Mouse (Mus musculus) granulocyte monocyte progenitor cell, adult 5-6 weeks (primary cell): ENCODE results near the gene Ppp1r32. TPM values are rescaled to one million over a fixed set of nuclear protein-coding genes. Genes with fewer than 3 reads are reported as not detected.

ENCODE experiments used
- ATAC-seq: replicated peaks from 2 replicates; pipeline ENCODE4 v1.8.0; 2016; ENCODE audit warnings: mild to moderate bottlenecking, moderate TSS enrichment, inconsistent platforms; ENCODE audit not compliant: poor library complexity, severe bottlenecking
- total RNA-seq, 2 experiments: library from RNA; stranded (forward) in 1 of 2; stranded (reverse) in 1 of 2; fragments of 200-712, 200-1000 nt in 1 of 2; fragments of >200 nt in 1 of 2; fragmentation: Nextera tagmentation in 1 of 2; gene quantifications; 2 replicates each; pipeline ENCODE4 v1.2.3; 2014 to 2017

Ppp1r32 gene
- total RNA-seq, 2 experiments from 2014 or later = 1.2 TPM; not detected in 1

DNA sequence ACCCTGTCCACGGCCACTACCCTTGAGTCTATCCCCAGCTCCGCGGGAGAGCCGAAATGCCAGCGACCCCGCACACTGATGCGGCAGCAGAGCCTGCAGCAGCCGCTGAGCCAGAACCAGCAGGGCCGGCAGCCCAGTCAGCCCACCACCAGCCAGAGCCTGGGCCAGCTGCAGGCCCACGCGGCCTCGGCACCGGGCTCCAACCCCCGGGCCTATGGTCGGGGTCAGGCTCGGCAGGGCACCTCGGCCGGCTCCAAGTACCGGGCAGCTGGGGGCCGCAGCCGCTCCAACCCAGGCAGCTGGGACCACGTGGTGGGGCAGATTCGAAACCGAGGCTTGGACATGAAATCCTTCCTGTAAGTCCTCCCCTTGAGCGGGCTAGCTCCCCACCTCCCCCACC, 56.4 kb downstream of the Ppp1r32 start:
- no peak for ATAC-seq

DNA sequence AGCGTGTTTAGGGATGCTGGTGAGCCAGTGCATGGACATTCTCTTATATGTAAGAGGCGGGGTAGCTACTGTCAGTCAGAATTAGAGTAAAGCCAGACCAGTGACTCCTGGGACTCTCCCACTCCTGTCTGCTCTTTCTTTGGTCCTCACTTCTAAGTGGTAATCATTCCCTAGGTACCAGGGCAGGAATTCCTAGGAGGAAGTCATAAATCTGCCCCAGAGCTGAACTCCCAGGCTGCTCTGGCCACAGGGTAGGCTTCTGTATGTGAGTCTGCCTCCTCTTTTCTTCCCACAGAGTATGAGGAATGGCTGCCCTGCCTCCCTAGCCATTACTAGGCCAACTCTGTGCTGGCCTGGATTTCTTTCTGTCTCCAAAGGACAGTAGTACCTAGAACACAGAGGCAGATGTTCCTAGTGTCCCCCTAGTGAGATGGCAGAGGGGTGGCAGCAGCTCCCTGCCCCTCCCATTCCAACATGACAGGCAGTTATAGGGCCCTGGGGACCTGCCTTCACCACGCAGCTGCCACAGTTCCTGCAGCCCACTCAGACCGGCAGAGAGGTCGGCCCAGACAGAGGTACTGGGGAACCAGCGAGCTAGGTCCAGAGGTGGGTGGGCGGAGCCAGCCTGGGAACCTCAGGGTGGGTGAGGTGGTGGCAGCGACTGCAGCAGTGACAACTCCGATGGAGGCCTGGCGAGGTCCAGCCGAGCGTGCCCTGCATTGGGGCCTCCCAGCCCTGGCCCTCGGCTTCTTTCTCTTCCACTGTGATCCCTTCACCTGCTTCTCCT, 57.1 kb downstream of the Ppp1r32 start:
- no peak for ATAC-seq

DNA sequence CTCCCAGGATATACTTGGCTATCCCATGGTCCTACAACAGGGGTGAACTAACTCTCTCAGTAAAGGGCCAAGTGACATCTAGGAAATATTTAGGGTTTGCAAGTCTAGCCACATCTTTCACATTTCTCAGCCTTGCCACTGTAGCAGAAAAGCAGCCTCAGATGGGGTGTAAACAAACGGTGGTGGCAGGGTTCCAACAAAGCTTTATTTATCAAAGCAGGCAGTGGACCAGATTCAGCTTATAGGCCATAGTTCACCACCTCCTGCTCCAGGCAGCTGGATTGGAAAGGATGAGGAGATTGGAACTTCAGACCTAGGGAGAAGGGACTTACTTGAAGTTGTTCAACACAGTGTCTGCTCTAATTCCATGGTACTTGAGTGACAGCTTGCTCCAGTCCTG, 58.0 kb downstream of the Ppp1r32 start:
- ATAC-seq = no peak

Other genes starting within 250 kb of the Ppp1r32 start
- not detected in 2 replicates for gene Myrf, start 242.2 kb downstream of the Ppp1r32 start, total RNA-seq (2014; fragmentation: Nextera tagmentation)
- not detected in 2 replicates for gene Myrf, start 242.2 kb downstream of the Ppp1r32 start, total RNA-seq (2017)
- gene Dagla, start 178.1 kb downstream of the Ppp1r32 start, total RNA-seq (2014; fragmentation: Nextera tagmentation) = 0.26 TPM in 1 of 2 replicates, not detected in the other
- gene Dagla, start 178.1 kb downstream of the Ppp1r32 start, total RNA-seq (2017) = not detected in 2 replicates
- gene Syt7, start 93.8 kb downstream of the Ppp1r32 start, total RNA-seq (2014; fragmentation: Nextera tagmentation) = not detected in 2 replicates
- gene Syt7, start 93.8 kb downstream of the Ppp1r32 start, total RNA-seq (2017) = not detected in 2 replicates
- not detected in 2 replicates for gene Lrrc10b, start 25.5 kb downstream of the Ppp1r32 start, total RNA-seq (2014; fragmentation: Nextera tagmentation)
- gene Lrrc10b, start 25.5 kb downstream of the Ppp1r32 start, total RNA-seq (2017) = 0.34 TPM in 1 of 2 replicates, not detected in the other
- 73.3 and 88.9 TPM in 2 replicates for gene Cpsf7, start 42.3 kb upstream of the Ppp1r32 start, total RNA-seq (2014; fragmentation: Nextera tagmentation)
- gene Cpsf7, start 42.3 kb upstream of the Ppp1r32 start, total RNA-seq (2017) = 34.5 and 36.4 TPM in 2 replicates
- gene Sdhaf2, start 43.2 kb upstream of the Ppp1r32 start, total RNA-seq (2014; fragmentation: Nextera tagmentation) = 42.9 and 44.4 TPM in 2 replicates
- 48.7 and 58.9 TPM in 2 replicates for gene Sdhaf2, start 43.2 kb upstream of the Ppp1r32 start, total RNA-seq (2017)
- gene Tmem216, start 73.3 kb upstream of the Ppp1r32 start, total RNA-seq (2014; fragmentation: Nextera tagmentation) = 30.4 and 39.5 TPM in 2 replicates
- 19.9 and 27.1 TPM in 2 replicates for gene Tmem216, start 73.3 kb upstream of the Ppp1r32 start, total RNA-seq (2017)
- 35.1 and 39.7 TPM in 2 replicates for gene Cyb561a3, start 94.2 kb upstream of the Ppp1r32 start, total RNA-seq (2014; fragmentation: Nextera tagmentation)
- 21.7 and 31.3 TPM in 2 replicates for gene Cyb561a3, start 94.2 kb upstream of the Ppp1r32 start, total RNA-seq (2017)
- 24.4 and 28.6 TPM in 2 replicates for gene Tmem138, start 94.4 kb upstream of the Ppp1r32 start, total RNA-seq (2014; fragmentation: Nextera tagmentation)
- 5.8 and 8.1 TPM in 2 replicates for gene Tmem138, start 94.4 kb upstream of the Ppp1r32 start, total RNA-seq (2017)
- gene Ddb1, start 122.4 kb upstream of the Ppp1r32 start, total RNA-seq (2014; fragmentation: Nextera tagmentation) = 174 and 186 TPM in 2 replicates
- 345 and 427 TPM in 2 replicates for gene Ddb1, start 122.4 kb upstream of the Ppp1r32 start, total RNA-seq (2017)
- gene Tkfc, start 122.7 kb upstream of the Ppp1r32 start, total RNA-seq (2014; fragmentation: Nextera tagmentation) = 12.8 and 13.0 TPM in 2 replicates
- 5.0 and 7.1 TPM in 2 replicates for gene Tkfc, start 122.7 kb upstream of the Ppp1r32 start, total RNA-seq (2017)
- not detected in 2 replicates for gene Vwce, start 151.3 kb upstream of the Ppp1r32 start, total RNA-seq (2014; fragmentation: Nextera tagmentation)
- gene Vwce, start 151.3 kb upstream of the Ppp1r32 start, total RNA-seq (2017) = 1.1 TPM in 1 of 2 replicates, not detected in the other
- gene Pga5, start 195.1 kb upstream of the Ppp1r32 start, total RNA-seq (2014; fragmentation: Nextera tagmentation) = not detected in 2 replicates
- gene Pga5, start 195.1 kb upstream of the Ppp1r32 start, total RNA-seq (2017) = not detected in 2 replicates
- gene Vps37c, start 205.8 kb upstream of the Ppp1r32 start, total RNA-seq (2014; fragmentation: Nextera tagmentation) = 21.1 and 23.8 TPM in 2 replicates
- 15.3 and 20.0 TPM in 2 replicates for gene Vps37c, start 205.8 kb upstream of the Ppp1r32 start, total RNA-seq (2017)